Mouse (Mus musculus): ENCODE measurements around the gene M1ap. TPM values are rescaled to one million over a fixed set of nuclear protein-coding genes. Genes with fewer than 3 reads are reported as not detected.

The M1ap gene
- polyA plus RNA-seq (2021; fragmentation: Nextera tagmentation) = 0.10 and 0.11 TPM in 2 replicates
- long read RNA-seq, experiment 1 = 0 reads
- long read RNA-seq, experiment 2 = 0 reads

GRCm38 (mm10) chr6:82946651-82947050, at the start of gene M1ap:
Gene M1ap, plus strand, starts transcription at chr6:82946902.

GRCm38 (mm10) chr6:82939167-82939912, 7.4 kb upstream of the M1ap start, which contains the start of gene Sema4f:
Gene Sema4f, minus strand, starts transcription at chr6:82939769.

GRCm38 (mm10) chr6:83033249-83034185, 86.8 kb downstream of the M1ap start, which contains the start of the genes Dok1 and Loxl3:
Gene Dok1, minus strand, starts transcription at chr6:83033471.
Gene Loxl3, plus strand, starts transcription at chr6:83034173.

GRCm38 (mm10) chr6:83054074-83054851, 107.6 kb downstream of the M1ap start, which contains the start of gene Aup1:
Gene Aup1, plus strand, starts transcription at chr6:83054521.

GRCm38 (mm10) chr6:83054871-83055431, 108.2 kb downstream of the M1ap start, which contains the start of gene Htra2:
Gene Htra2, minus strand, starts transcription at chr6:83055273.

GRCm38 (mm10) chr6:83057790-83058189, 111.1 kb downstream of the M1ap start, which contains the start of gene Dqx1:
Gene Dqx1, plus strand, starts transcription at chr6:83057844.

GRCm38 (mm10) chr6:83070247-83070310, 123.4 kb downstream of the M1ap start, which contains the start of gene Tlx2:
Gene Tlx2, minus strand, starts transcription at chr6:83070293.

GRCm38 (mm10) chr6:83077630-83078323, 131.1 kb downstream of the M1ap start, which contains the start of gene Pcgf1:
Gene Pcgf1, plus strand, starts transcription at chr6:83077869.

Small RNA genes lying within 50 kb of the gene (microRNA-seq; reads per million reads assigned to microRNA genes)
- not detected for gene Mir7040

Other genes with a start within 250 kb of the M1ap start
- gene Pole4, start 241.5 kb upstream of the M1ap start, polyA plus RNA-seq (2021; fragmentation: Nextera tagmentation) = 79.7 and 82.0 TPM in 2 replicates
- 3.0 and 4.8 TPM in 2 replicates for gene Hk2, start 172.4 kb upstream of the M1ap start, polyA plus RNA-seq (2021; fragmentation: Nextera tagmentation)
- 13.3 and 16.3 TPM in 2 replicates for gene Sema4f, start 7.1 kb upstream of the M1ap start, polyA plus RNA-seq (2021; fragmentation: Nextera tagmentation)
- 1.0 and 2.4 TPM in 2 replicates for gene Dok1, start 86.6 kb downstream of the M1ap start, polyA plus RNA-seq (2021; fragmentation: Nextera tagmentation)
- gene Loxl3, start 87.3 kb downstream of the M1ap start, polyA plus RNA-seq (2021; fragmentation: Nextera tagmentation) = 2.1 and 2.7 TPM in 2 replicates
- gene Aup1, start 107.6 kb downstream of the M1ap start, polyA plus RNA-seq (2021; fragmentation: Nextera tagmentation) = 69.0 and 92.6 TPM in 2 replicates
- 34.7 and 37.5 TPM in 2 replicates for gene Htra2, start 108.4 kb downstream of the M1ap start, polyA plus RNA-seq (2021; fragmentation: Nextera tagmentation)
- 0.18 and 0.25 TPM in 2 replicates for gene Dqx1, start 110.9 kb downstream of the M1ap start, polyA plus RNA-seq (2021; fragmentation: Nextera tagmentation)
- 0.41 TPM in 1 of 2 replicates, not detected in the other for gene Tlx2, start 123.4 kb downstream of the M1ap start, polyA plus RNA-seq (2021; fragmentation: Nextera tagmentation)
- gene Pcgf1, start 131.0 kb downstream of the M1ap start, polyA plus RNA-seq (2021; fragmentation: Nextera tagmentation) = 23.7 and 27.1 TPM in 2 replicates
- 0.93 and 1.4 TPM in 2 replicates for gene Lbx2, start 139.5 kb downstream of the M1ap start, polyA plus RNA-seq (2021; fragmentation: Nextera tagmentation)
- 0.67 and 0.70 TPM in 2 replicates for gene Ccdc142, start 154.7 kb downstream of the M1ap start, polyA plus RNA-seq (2021; fragmentation: Nextera tagmentation)
- 0.80 and 0.90 TPM in 2 replicates for gene Gm42688, start 154.7 kb downstream of the M1ap start, polyA plus RNA-seq (2021; fragmentation: Nextera tagmentation)
- gene Mrpl53, start 162.1 kb downstream of the M1ap start, polyA plus RNA-seq (2021; fragmentation: Nextera tagmentation) = 146 and 148 TPM in 2 replicates
- 2.2 and 2.8 TPM in 2 replicates for gene Mogs, start 168.6 kb downstream of the M1ap start, polyA plus RNA-seq (2021; fragmentation: Nextera tagmentation)
- 28.4 and 32.2 TPM in 2 replicates for gene Wbp1, start 174.7 kb downstream of the M1ap start, polyA plus RNA-seq (2021; fragmentation: Nextera tagmentation)
- 9.7 and 11.3 TPM in 2 replicates for gene Ino80b, start 178.5 kb downstream of the M1ap start, polyA plus RNA-seq (2021; fragmentation: Nextera tagmentation)
- gene Rtkn, start 188.6 kb downstream of the M1ap start, polyA plus RNA-seq (2021; fragmentation: Nextera tagmentation) = 45.2 and 50.6 TPM in 2 replicates
- 20.7 and 21.5 TPM in 2 replicates for gene Wdr54, start 209.5 kb downstream of the M1ap start, polyA plus RNA-seq (2021; fragmentation: Nextera tagmentation)
- gene 1700003E16Rik, start 209.5 kb downstream of the M1ap start, polyA plus RNA-seq (2021; fragmentation: Nextera tagmentation) = 32.0 and 43.1 TPM in 2 replicates
- gene Dctn1, start 219.0 kb downstream of the M1ap start, polyA plus RNA-seq (2021; fragmentation: Nextera tagmentation) = 119 and 123 TPM in 2 replicates